Mouse (Mus musculus) heart, postnatal 0 days (tissue): ENCODE results near the gene Opa1. TPM values are rescaled to one million over a fixed set of nuclear protein-coding genes. Genes with fewer than 3 reads are reported as not detected.
A peak's percentile ranks its signal among the peaks of the same experiment; 100 is the strongest.

Experiments used
- ATAC-seq: fragments of 200-750 bp; cut with Nextera tagmentation; 2 replicates; pipeline ENCODE4 v1.8.0; 2017; ENCODE audit warnings: low read depth, moderate number of reproducible peaks, moderate library complexity; ENCODE audit not compliant: insufficient read depth
- DNase-seq: peaks from one replicate; pipeline ENCODE4 v3.0.0-alpha.2; 2016; ENCODE audit warnings: low spot score
- H3K27ac ChIP-seq: fragments of 300-500 bp; sonication (generic); 2 replicates; pipeline ENCODE4 v1.5.1; 2014; ENCODE audit warnings: low read depth, mild to moderate bottlenecking
- H3K27me3 ChIP-seq: fragments of 300-500 bp; sonication (generic); 2 replicates; pipeline ENCODE4 v1.6.1; 2014; ENCODE audit warnings: low read length, mixed read lengths; ENCODE audit not compliant: control insufficient read depth, insufficient read depth
- H3K36me3 ChIP-seq: fragments of 300-500 bp; sonication (generic); replicated peaks from 2 replicates; pipeline ENCODE4 v1.6.1; 2014; ENCODE audit warnings: low read length, mixed read lengths; ENCODE audit not compliant: control insufficient read depth, insufficient read depth
- H3K4me1 ChIP-seq: fragments of 300-500 bp; sonication (generic); 2 replicates; pipeline ENCODE4 v1.6.1; 2014; ENCODE audit warnings: antibody characterized with exemption; ENCODE audit not compliant: control insufficient read depth, insufficient read depth
- H3K4me2 ChIP-seq: fragments of 300-500 bp; sonication (generic); 2 replicates; pipeline ENCODE4 v1.6.1; 2014; ENCODE audit warnings: low read depth, mild to moderate bottlenecking, low read length, moderate library complexity
- H3K4me3 ChIP-seq: fragments of 300-500 bp; sonication (generic); 2 replicates; pipeline ENCODE4 v1.5.1; 2014; ENCODE audit warnings: low read depth, low read length
- H3K9ac ChIP-seq: fragments of 300-500 bp; sonication (generic); replicated peaks from 2 replicates; pipeline ENCODE4 v1.6.1; 2014; ENCODE audit warnings: low read depth, low read length, mixed read lengths
- H3K9me3 ChIP-seq: fragments of 300-500 bp; sonication (generic); replicated peaks from 2 replicates; pipeline ENCODE4 v1.6.1; 2016; ENCODE audit warnings: low read length; ENCODE audit not compliant: control insufficient read depth
- CTCF ChIP-seq: IDR thresholded peaks from 2 replicates; pipeline ENCODE4 v1.5.1; 2016; ENCODE audit warnings: antibody characterized with exemption, control low read depth, low read depth
- EP300 ChIP-seq: IDR thresholded peaks from 2 replicates; pipeline ENCODE4 v1.6.1; 2016; ENCODE audit warnings: antibody characterized with exemption, low read depth
- WGBS: fragments of 180-500 bp; shearing (Covaris S2); extraction: QIAGEN DNeasy Blood & Tissue Kit; methylation state at CpG from one replicate; pipeline ENCODE4 v1.1.7; 2014; 5-methylcytosine and 5-hydroxymethylcytosine counted together
- polyA plus RNA-seq: library from polyadenylated mRNA; unstranded; fragments of >200 nt; fragmentation: Nextera tagmentation; extraction: Ambion mirVana; gene quantifications from 2 replicates; pipeline ENCODE4 v1.2.1, GENCODE M21; 2015
- total RNA-seq: library from RNA; depleted of rRNA; stranded (reverse); fragments of >200 nt; gene quantifications from 2 replicates; pipeline ENCODE4 v1.2.3, GENCODE M21; 2014; ENCODE audit warnings: low replicate concordance

Gene Opa1
- total and polyA plus RNA-seq, 2 experiments from 2014 or later: 48.4 to 69.2 TPM

DNA sequence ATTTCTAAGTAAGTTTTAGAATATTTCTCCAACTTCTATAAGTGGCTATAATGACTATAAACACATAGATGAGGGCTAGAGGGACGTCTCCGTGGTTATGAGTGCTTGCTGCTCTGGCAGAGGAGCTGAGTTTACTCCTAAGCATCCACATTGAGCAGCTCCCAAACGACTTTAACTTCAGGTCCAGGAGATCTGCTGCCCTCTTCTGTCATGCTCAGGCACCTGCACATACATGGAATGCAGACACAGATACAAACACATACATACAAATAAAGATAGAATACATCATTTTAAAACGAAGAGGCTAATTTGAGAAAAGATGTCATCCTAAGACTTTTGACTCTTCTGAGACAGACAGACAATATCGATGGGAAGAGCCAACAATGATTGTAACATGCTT, 3.5 kb upstream of the Opa1 start:
- H3K4me3 ChIP-seq: no peak overlapping the region
- H3K27me3 ChIP-seq: no peaks in the 10 kb centered on the region
- H3K9me3 ChIP-seq: no peaks in the 10 kb centered on the region
- no peak for DNase-seq
- ATAC-seq: no peak
- no peaks in the 10 kb centered on the region for H3K36me3 ChIP-seq
- no peak overlapping the region for H3K4me2 ChIP-seq
- peaks cover 8% of the 10 kb centered on the region for H3K4me1 ChIP-seq
- no peak overlapping the region for H3K9ac ChIP-seq
- 8% methylated on average over 5 of the region's 5 CpGs for WGBS
- H3K27ac ChIP-seq: no peak overlapping the region
- TF ChIP-seq EP300 (no peak), CTCF (peak; percentile 58)

- TF ChIP-seq CTCF: no peak
- Histone ChIP-seq H3K27me3 (no peaks in the 10 kb centered on the region), H3K36me3 (no peaks in the 10 kb centered on the region), H3K27ac (peak overlapping the region; percentile 80), H3K9ac (peak overlapping the region; percentile 90), H3K4me2 (peak overlapping the region; percentile 90), H3K9me3 (no peaks in the 10 kb centered on the region), H3K4me3 (peak overlapping the region; percentile 96), H3K4me1 (peaks cover 9% of the 10 kb centered on the region)
- DNase-seq: no peak
- whole genome bisulfite sequencing: 5% methylated on average over 12 of the region's 12 CpGs
- peak; percentile 19 for ATAC-seq
Measured at GRCm38 (mm10) chr16:29579787-29580176, 648 bp downstream of the Opa1 start.

DNA sequence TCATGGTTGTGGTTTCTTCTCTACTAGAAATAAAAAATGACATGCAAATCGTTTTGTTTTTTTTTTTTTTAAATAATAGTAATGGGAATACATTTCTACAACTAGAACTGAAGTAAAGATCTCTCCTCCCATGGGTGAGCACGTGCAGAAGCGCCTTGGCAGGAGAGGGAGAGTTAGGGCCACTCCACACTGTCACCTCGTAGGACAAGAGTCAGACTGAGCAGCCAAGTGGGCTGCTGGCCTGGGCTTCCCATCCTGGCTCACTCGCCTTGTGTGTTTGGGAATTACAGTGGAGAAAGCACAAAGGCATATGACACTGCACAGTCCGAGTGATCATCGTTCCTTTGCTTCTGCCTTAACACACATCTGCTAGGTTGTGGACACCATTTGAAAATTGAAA, 13.0 kb downstream of the Opa1 start:
- no peak for DNase-seq
- H3K9ac ChIP-seq: no peak overlapping the region
- no peaks in the 10 kb centered on the region for H3K9me3 ChIP-seq
- no peak overlapping the region for H3K4me3 ChIP-seq
- ATAC-seq: no peak
- H3K4me1 ChIP-seq: no peaks in the 10 kb centered on the region
- H3K36me3 ChIP-seq: peaks cover 75% of the 10 kb centered on the region
- no peak overlapping the region for H3K27ac ChIP-seq
- TF ChIP-seq CTCF (no peak), EP300 (no peak)
- no peak overlapping the region for H3K4me2 ChIP-seq
- no peaks in the 10 kb centered on the region for H3K27me3 ChIP-seq
- WGBS: 75% methylated on average over 7 of the region's 7 CpGs

GRCm38 (mm10) chr16:29597122-29597521, 18.0 kb downstream of the Opa1 start:
- H3K36me3 ChIP-seq: peaks cover 57% of the 10 kb centered on the region
- ATAC-seq: no peak
- no peak for TF ChIP-seq CTCF
- TF ChIP-seq EP300: no peak
- H3K27ac ChIP-seq: no peak overlapping the region
- no peak overlapping the region for H3K4me3 ChIP-seq
- no peaks in the 10 kb centered on the region for H3K9me3 ChIP-seq
- no peak overlapping the region for H3K9ac ChIP-seq
- DNase-seq: no peak
- no peak overlapping the region for H3K4me2 ChIP-seq
- no peaks in the 10 kb centered on the region for H3K27me3 ChIP-seq
- 83% methylated on average over 4 of the region's 4 CpGs for WGBS
- no peaks in the 10 kb centered on the region for H3K4me1 ChIP-seq

DNA sequence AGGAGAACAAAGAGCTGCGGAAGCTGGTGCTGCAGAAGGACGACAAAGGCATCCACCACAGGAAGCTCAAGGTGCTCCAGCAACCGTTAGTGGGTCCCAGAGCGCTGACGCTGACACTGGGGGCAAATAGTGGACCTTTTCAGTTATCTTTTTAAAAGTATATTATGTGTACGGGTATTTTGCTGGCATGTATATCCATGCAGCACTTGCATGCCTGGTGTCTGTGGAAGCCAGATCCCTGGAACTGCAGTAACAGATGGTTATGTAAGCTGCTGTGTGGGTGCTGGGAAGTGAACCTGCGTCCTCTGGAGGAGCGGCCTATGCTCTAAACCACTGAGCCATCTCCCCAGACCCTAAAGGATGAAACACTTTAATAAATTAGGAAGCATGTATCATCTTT, 26.4 kb downstream of the Opa1 start:
- Histone ChIP-seq H3K9me3 (no peaks in the 10 kb centered on the region), H3K4me2 (no peak overlapping the region), H3K4me3 (no peak overlapping the region), H3K9ac (no peak overlapping the region), H3K4me1 (no peaks in the 10 kb centered on the region), H3K36me3 (peaks cover 74% of the 10 kb centered on the region), H3K27ac (no peak overlapping the region), H3K27me3 (no peaks in the 10 kb centered on the region)
- TF ChIP-seq EP300 (no peak), CTCF (no peak)
- no peak for ATAC-seq
- no peak for DNase-seq
- WGBS: 92% methylated on average over 8 of the region's 8 CpGs

DNA sequence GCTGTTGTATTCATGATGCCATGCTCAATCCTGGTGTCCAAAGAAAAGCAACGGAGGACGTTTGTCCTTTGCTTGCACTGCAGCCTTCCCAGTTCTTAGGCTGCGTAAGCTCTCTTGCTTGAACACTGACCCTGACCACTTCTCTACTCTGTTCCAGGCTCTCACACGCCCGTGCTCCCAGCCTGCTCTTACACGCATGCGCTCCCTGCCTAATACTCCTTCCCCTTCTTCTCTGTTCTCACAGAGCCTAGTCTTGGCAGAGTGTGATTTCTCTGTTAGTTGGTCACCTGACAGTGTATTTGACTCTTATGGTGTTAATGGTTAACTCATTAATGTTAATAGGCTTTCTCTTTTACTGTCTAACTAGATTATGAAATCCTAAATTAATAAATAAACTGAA, 28.0 kb downstream of the Opa1 start:
- no peak for ATAC-seq
- 89% methylated on average over 7 of the region's 7 CpGs for WGBS
- Histone ChIP-seq H3K27ac (no peak overlapping the region), H3K9me3 (no peaks in the 10 kb centered on the region), H3K4me2 (no peak overlapping the region), H3K27me3 (no peaks in the 10 kb centered on the region), H3K9ac (no peak overlapping the region), H3K4me1 (no peaks in the 10 kb centered on the region), H3K36me3 (peaks cover 80% of the 10 kb centered on the region), H3K4me3 (no peak overlapping the region)
- no peak for TF ChIP-seq EP300
- no peak for TF ChIP-seq CTCF
- no peak for DNase-seq
